9 mouse cellular contexts compared by ENCODE assay signal in genomic region chr6:83731128-83731527, GRCm38 (mm10). TPM values are rescaled to one million over a fixed set of nuclear protein-coding genes. Genes with fewer than 3 reads are reported as not detected.
A peak's percentile ranks its signal among the peaks of the same experiment; 100 is the strongest.
DNase-seq lines count a peak whose midpoint lies in the region; ATAC-seq and TF ChIP-seq lines count a peak whose summit lies in the region.
"Had no signal": no experiment of that assay in that cellular context is flagged by ENCODE, and none has a peak within 500 bp of the region (broad histone marks: within the 10 kb centered on the region; RNA-seq: fewer than 3 reads in every experiment).

No protein-coding gene starts in this region.

- no peaks in the 10 kb centered on the region for H3K4me1 ChIP-seq in kidney, embryonic 15.5 days
- peaks cover 16% of the 10 kb centered on the region for H3K4me1 ChIP-seq in E14TG2a.4 (replicated peaks; ENCODE audit: low read depth, low read length)
- H3K4me1 ChIP-seq in embryonic fibroblast, embryonic 13.5 days (ENCODE audit: control insufficient read depth, insufficient read depth, low read length), result no peaks in the 10 kb centered on the region
- H3K4me1 ChIP-seq in limb, embryonic 10.5 days, result no peaks in the 10 kb centered on the region
- H3K4me1 ChIP-seq: heart, embryonic 15.5 days had no signal

- WGBS in kidney, embryonic 15.5 days, result 28% methylated on average over 5 of the region's 5 CpGs
- 25% methylated on average over 5 of the region's 5 CpGs for WGBS in limb, embryonic 10.5 days

- no peaks in the 10 kb centered on the region for H3K36me3 ChIP-seq in kidney, embryonic 15.5 days
- no peaks in the 10 kb centered on the region for H3K36me3 ChIP-seq in E14TG2a.4 (ENCODE audit: insufficient read depth, low read length)
- H3K36me3 ChIP-seq in limb, embryonic 10.5 days, result 0 out of 2 replicates have a peak, but pooled peaks cover 4% of the 10 kb centered on the region
- H3K36me3 ChIP-seq: heart, embryonic 15.5 days had no signal

- peak; percentile 71 for DNase-seq in kidney, adult 9 months
- DNase-seq in ZHBTc4 (ENCODE audit: low read depth, low spot score), result peak; percentile 87
- peak; percentile 87 for DNase-seq in limb, embryonic 10.5 days (ENCODE audit: low spot score)
- DNase-seq in skeletal muscle tissue, adult 2 months (ENCODE audit: low read depth, low spot score), result peak; percentile 39

- no peaks in the 10 kb centered on the region; the same call in 1 of the 2 replicates for H3K9me3 ChIP-seq in kidney, embryonic 15.5 days (replicated peaks)
- H3K9me3 ChIP-seq in E14TG2a.4 (ENCODE audit: low read length), result 0 out of 2 replicates have a peak, but pooled peaks cover 5% of the 10 kb centered on the region
- H3K9me3 ChIP-seq in limb, embryonic 10.5 days (replicated peaks), result 0 out of 2 replicates have a peak, but pooled peaks cover 2% of the 10 kb centered on the region
- H3K9me3 ChIP-seq: heart, embryonic 15.5 days had no signal

- H3K4me3 ChIP-seq in kidney, embryonic 15.5 days (replicated peaks), result no peak overlapping the region
- no peak overlapping the region for H3K4me3 ChIP-seq in E14TG2a.4 (replicated peaks; ENCODE audit: low read length)
- no peak overlapping the region for H3K4me3 ChIP-seq in embryonic fibroblast, embryonic 13.5 days (ENCODE audit: insufficient read depth, low read length)
- no peak overlapping the region for H3K4me3 ChIP-seq in limb, embryonic 10.5 days
- H3K4me3 ChIP-seq: heart, embryonic 15.5 days had no signal

- H3K4me2 ChIP-seq in kidney, embryonic 15.5 days, result no peak overlapping the region
- H3K4me2 ChIP-seq: heart, embryonic 15.5 days had no signal

- H3K27me3 ChIP-seq in kidney, embryonic 15.5 days, result peaks cover 62% of the 10 kb centered on the region
- H3K27me3 ChIP-seq in E14TG2a.4 (ENCODE audit: insufficient read depth, low read length), result peaks cover 23% of the 10 kb centered on the region
- peaks cover 27% of the 10 kb centered on the region; the same call in 1 of the 2 replicates for H3K27me3 ChIP-seq in limb, embryonic 10.5 days (ENCODE audit: low read depth, poor library complexity, severe bottlenecking)

- ATAC-seq in kidney, embryonic 15.5 days (replicated peaks; ENCODE audit: low FRiP score), result no peak
- no peak for ATAC-seq in activated CD4-positive, CD25-positive, alpha-beta regulatory T cell, adult 4 months

- peak; percentile 90 for TF ChIP-seq CTCF in E14TG2a.4 (conservative IDR thresholded peaks at IDR 0.05; ENCODE audit: low read length)
- TF ChIP-seq CTCF in embryonic fibroblast, embryonic 13.5 days (IDR thresholded peaks at IDR 0.05; ENCODE audit: borderline replicate concordance, insufficient read depth, low read length), result peak; percentile 71

- no peak overlapping the region for H3K27ac ChIP-seq in kidney, embryonic 15.5 days
- no peak overlapping the region for H3K27ac ChIP-seq in embryonic fibroblast, embryonic 13.5 days (ENCODE audit: insufficient read depth, low read length)
- no peak overlapping the region for H3K27ac ChIP-seq in limb, embryonic 10.5 days
- H3K27ac ChIP-seq: heart, embryonic 15.5 days had no signal

- no peak overlapping the region for H3K9ac ChIP-seq in kidney, embryonic 15.5 days
- H3K9ac ChIP-seq: heart, embryonic 15.5 days had no signal

- TF ChIP-seq POLR2A in embryonic fibroblast, embryonic 13.5 days (IDR thresholded peaks at IDR 0.05; ENCODE audit: low read depth, low read length), result no peak

RNA-seq across cellular contexts. Expression of gene Atp6v1b1, which starts 11.7 kb away (rescaled TPM):
- 7.0 and 8.1 TPM in 2 replicates for polyA plus RNA-seq in kidney, embryonic 15.5 days (2015; fragmentation: Nextera tagmentation; extraction: Ambion mirVana)
- not detected in 2 replicates for polyA plus RNA-seq in embryonic fibroblast, embryonic 13.5 days (2011; ENCODE audit: insufficient read length, low read depth, missing spikeins)
- polyA plus RNA-seq in limb, embryonic 10.5 days (2016; fragmentation: Nextera tagmentation; extraction: Ambion mirVana), result not detected in 2 replicates
- polyA plus RNA-seq in activated CD4-positive, CD25-positive, alpha-beta regulatory T cell, adult 4 months (2017; shearing (Covaris generic)), result not detected
- polyA plus RNA-seq: heart, embryonic 15.5 days had no signal

RNA-seq across cellular contexts. Expression of gene Vax2, which starts 20.1 kb away (rescaled TPM):
- not detected in 2 replicates for polyA plus RNA-seq in kidney, embryonic 15.5 days (2015; fragmentation: Nextera tagmentation; extraction: Ambion mirVana)
- 0.84 and 2.0 TPM in 2 replicates for polyA plus RNA-seq in embryonic fibroblast, embryonic 13.5 days (2011; ENCODE audit: insufficient read length, low read depth, missing spikeins)
- 6.3 and 10.7 TPM in 2 replicates for polyA plus RNA-seq in limb, embryonic 10.5 days (2016; fragmentation: Nextera tagmentation; extraction: Ambion mirVana)
- under 1 TPM in 1 of 2 experiments, not detected in 1; 0.45 TPM for polyA plus RNA-seq in activated CD4-positive, CD25-positive, alpha-beta regulatory T cell, adult 4 months (2017; shearing (Covaris generic))
- polyA plus RNA-seq: heart, embryonic 15.5 days had no signal

RNA-seq across cellular contexts. Expression of gene Ankrd53, which starts 31.3 kb away (rescaled TPM):
- not detected in 2 replicates for polyA plus RNA-seq in kidney, embryonic 15.5 days (2015; fragmentation: Nextera tagmentation; extraction: Ambion mirVana)
- not detected in 2 replicates for polyA plus RNA-seq in embryonic fibroblast, embryonic 13.5 days (2011; ENCODE audit: insufficient read length, low read depth, missing spikeins)
- polyA plus RNA-seq in limb, embryonic 10.5 days (2016; fragmentation: Nextera tagmentation; extraction: Ambion mirVana), result 0.16 and 0.28 TPM in 2 replicates
- polyA plus RNA-seq in activated CD4-positive, CD25-positive, alpha-beta regulatory T cell, adult 4 months (2017; shearing (Covaris generic)), result not detected

RNA-seq across cellular contexts. Expression of gene Tex261, which starts 44.5 kb away (rescaled TPM):
- 79.7 and 86.7 TPM in 2 replicates for polyA plus RNA-seq in kidney, embryonic 15.5 days (2015; fragmentation: Nextera tagmentation; extraction: Ambion mirVana)
- 104 and 110 TPM in 2 replicates for polyA plus RNA-seq in embryonic fibroblast, embryonic 13.5 days (2011; ENCODE audit: insufficient read length, low read depth, missing spikeins)
- polyA plus RNA-seq in limb, embryonic 10.5 days (2016; fragmentation: Nextera tagmentation; extraction: Ambion mirVana), result 82.9 and 83.5 TPM in 2 replicates
- polyA plus RNA-seq in activated CD4-positive, CD25-positive, alpha-beta regulatory T cell, adult 4 months (2017; shearing (Covaris generic)), result 10 to 100 TPM; 76.3 to 79.6 TPM

RNA-seq across cellular contexts. Expression of gene Cd207, which starts 53.5 kb away (rescaled TPM):
- not detected in 2 replicates for polyA plus RNA-seq in kidney, embryonic 15.5 days (2015; fragmentation: Nextera tagmentation; extraction: Ambion mirVana)
- polyA plus RNA-seq in embryonic fibroblast, embryonic 13.5 days (2011; ENCODE audit: insufficient read length, low read depth, missing spikeins), result not detected in 2 replicates
- polyA plus RNA-seq in limb, embryonic 10.5 days (2016; fragmentation: Nextera tagmentation; extraction: Ambion mirVana), result not detected in 2 replicates
- polyA plus RNA-seq in activated CD4-positive, CD25-positive, alpha-beta regulatory T cell, adult 4 months (2017; shearing (Covaris generic)), result not detected
